Mouse (Mus musculus): Measurements from ENCODE around the gene Ugt1a10. TPM values are rescaled to one million over a fixed set of nuclear protein-coding genes. Genes with fewer than 3 reads are reported as not detected.
"Not testable (repeated sequence)": the region's sequence is repeated elsewhere in the genome, so short reads cannot be mapped to it uniquely, and the experiment has no call there.

Gene Ugt1a10
- polyA plus RNA-seq, 1 experiment from 2014 or later = not detected

DNA sequence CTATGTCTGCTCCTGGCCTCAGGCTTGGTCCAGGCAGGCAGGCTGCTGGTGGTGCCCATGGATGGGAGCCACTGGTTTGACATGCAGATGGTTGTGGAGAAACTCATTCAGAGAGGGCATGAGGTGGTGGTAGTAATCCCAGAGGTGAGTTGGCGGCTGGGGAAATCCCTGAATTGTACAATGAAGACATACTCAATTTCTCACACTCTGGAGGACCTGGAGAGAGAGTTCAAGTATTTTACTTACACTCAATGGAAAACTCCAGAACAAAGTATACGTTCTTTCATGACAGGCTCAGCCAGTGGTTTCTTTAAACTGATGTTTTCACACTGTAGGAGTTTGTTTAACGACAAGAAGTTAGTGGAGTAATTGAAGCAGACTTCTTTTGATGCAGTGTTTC, 29.9 kb upstream of the Ugt1a10 start:
- H3K4me3 ChIP-seq (replicated peaks; ENCODE audit: low read depth, low read length); ATAC-seq (ENCODE audit: low FRiP score, low TSS enrichment); H3K9ac ChIP-seq (replicated peaks; ENCODE audit: low read length); H3K27ac ChIP-seq (replicated peaks; ENCODE audit: low read depth, low read length); H3K27me3 ChIP-seq (ENCODE audit: control insufficient read depth, insufficient read depth, low read length); H3K36me3 ChIP-seq (ENCODE audit: control insufficient read depth, insufficient read depth, low read length); H3K9me3 ChIP-seq (ENCODE audit: control insufficient read depth, low read length); H3K4me2 ChIP-seq (ENCODE audit: low read length); H3K4me1 ChIP-seq (ENCODE audit: control insufficient read depth, insufficient read depth, low read length); DNase-seq: not testable (repeated sequence)
- 83% methylated on average over 3 of the region's 3 CpGs for WGBS

DNA sequence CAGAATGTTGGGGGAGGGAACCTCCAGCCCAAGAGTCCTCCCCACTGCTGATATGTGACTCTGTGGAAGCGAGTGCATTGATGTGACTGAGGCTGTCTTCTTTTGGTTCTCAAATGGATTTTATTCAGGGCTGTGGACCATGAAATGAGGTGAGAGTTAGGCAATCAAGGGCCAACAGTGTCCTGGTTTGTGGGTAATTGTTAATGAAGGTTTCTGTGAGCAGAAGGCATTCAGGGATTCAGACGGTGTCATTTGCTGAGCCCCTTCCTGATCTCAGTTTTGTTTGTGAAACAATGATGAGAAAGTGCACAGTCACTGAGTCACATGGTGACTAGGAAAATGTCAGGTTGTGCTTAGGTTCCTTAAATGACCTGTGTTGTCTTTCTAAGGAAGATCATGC, 12.1 kb upstream of the Ugt1a10 start:
- WGBS = 76% methylated on average over 1 of the region's 2 CpGs
- not testable (repeated sequence) for H3K27me3 ChIP-seq (ENCODE audit: control insufficient read depth, insufficient read depth, low read length); H3K36me3 ChIP-seq (ENCODE audit: control insufficient read depth, insufficient read depth, low read length); DNase-seq; H3K27ac ChIP-seq (replicated peaks; ENCODE audit: low read depth, low read length); H3K4me1 ChIP-seq (ENCODE audit: control insufficient read depth, insufficient read depth, low read length); H3K4me2 ChIP-seq (ENCODE audit: low read length); ATAC-seq (ENCODE audit: low FRiP score, low TSS enrichment); H3K9ac ChIP-seq (replicated peaks; ENCODE audit: low read length); H3K9me3 ChIP-seq (ENCODE audit: control insufficient read depth, low read length); H3K4me3 ChIP-seq (replicated peaks; ENCODE audit: low read depth, low read length)

DNA sequence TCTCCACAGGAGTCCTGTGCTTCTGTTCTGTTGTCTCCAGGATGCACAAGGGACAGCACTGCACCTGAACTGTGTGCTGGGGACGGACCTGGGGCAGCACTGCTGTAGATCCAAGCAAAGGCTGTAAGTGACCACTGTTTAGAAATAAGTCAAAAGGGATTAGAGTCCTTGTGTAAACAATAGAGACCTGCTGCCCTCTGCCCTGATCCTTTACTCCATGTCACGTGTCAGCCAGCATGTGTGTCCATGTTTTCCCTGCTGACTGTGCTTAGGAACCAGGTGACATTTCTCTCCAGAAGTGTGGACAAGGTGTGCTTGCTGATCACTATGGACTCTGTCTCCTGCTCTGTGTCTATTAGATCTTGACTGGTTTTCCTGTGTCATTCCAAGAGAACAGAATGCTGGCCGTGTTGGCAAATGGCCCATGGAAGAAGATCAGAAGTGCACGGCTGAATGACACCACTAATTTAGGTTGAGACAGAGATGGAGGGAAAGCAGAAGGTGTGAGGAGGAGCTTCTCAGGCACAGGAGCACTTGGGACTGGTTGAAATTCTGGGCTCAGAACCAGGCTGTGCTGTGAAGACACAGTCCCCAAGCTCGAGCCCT, 10.3 kb upstream of the Ugt1a10 start:
- H3K4me2 ChIP-seq (ENCODE audit: low read length); H3K4me3 ChIP-seq (replicated peaks; ENCODE audit: low read depth, low read length); DNase-seq; H3K9ac ChIP-seq (replicated peaks; ENCODE audit: low read length); H3K36me3 ChIP-seq (ENCODE audit: control insufficient read depth, insufficient read depth, low read length); H3K9me3 ChIP-seq (ENCODE audit: control insufficient read depth, low read length); H3K27ac ChIP-seq (replicated peaks; ENCODE audit: low read depth, low read length); H3K27me3 ChIP-seq (ENCODE audit: control insufficient read depth, insufficient read depth, low read length); H3K4me1 ChIP-seq (ENCODE audit: control insufficient read depth, insufficient read depth, low read length); ATAC-seq (ENCODE audit: low FRiP score, low TSS enrichment): not testable (repeated sequence)
- 77% methylated on average over 3 of the region's 5 CpGs for WGBS

DNA sequence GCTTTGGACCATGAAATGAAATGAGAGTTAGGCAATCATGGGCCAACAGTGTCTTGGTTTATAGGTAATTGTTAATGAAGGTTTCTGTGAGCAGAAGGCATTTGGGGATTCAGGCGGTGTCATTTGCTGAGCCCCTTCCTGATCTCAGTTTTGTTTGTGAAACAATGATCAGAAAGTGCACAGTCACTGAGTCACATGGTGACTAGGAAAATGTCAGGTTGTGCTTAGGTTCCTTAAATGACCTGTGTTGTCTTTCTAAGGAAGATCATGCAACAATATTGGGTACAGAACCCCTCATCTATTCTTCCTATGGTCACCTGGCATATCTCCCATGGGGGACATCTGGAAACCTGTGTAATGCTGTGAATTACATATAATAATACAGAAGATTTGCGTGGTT, 7.8 kb upstream of the Ugt1a10 start:
- H3K36me3 ChIP-seq (ENCODE audit: control insufficient read depth, insufficient read depth, low read length); H3K27me3 ChIP-seq (ENCODE audit: control insufficient read depth, insufficient read depth, low read length); ATAC-seq (ENCODE audit: low FRiP score, low TSS enrichment); H3K4me3 ChIP-seq (replicated peaks; ENCODE audit: low read depth, low read length); H3K9me3 ChIP-seq (ENCODE audit: control insufficient read depth, low read length); H3K27ac ChIP-seq (replicated peaks; ENCODE audit: low read depth, low read length); H3K9ac ChIP-seq (replicated peaks; ENCODE audit: low read length); DNase-seq; H3K4me1 ChIP-seq (ENCODE audit: control insufficient read depth, insufficient read depth, low read length); H3K4me2 ChIP-seq (ENCODE audit: low read length): not testable (repeated sequence)
- 83% methylated on average over 2 of the region's 2 CpGs for WGBS

DNA sequence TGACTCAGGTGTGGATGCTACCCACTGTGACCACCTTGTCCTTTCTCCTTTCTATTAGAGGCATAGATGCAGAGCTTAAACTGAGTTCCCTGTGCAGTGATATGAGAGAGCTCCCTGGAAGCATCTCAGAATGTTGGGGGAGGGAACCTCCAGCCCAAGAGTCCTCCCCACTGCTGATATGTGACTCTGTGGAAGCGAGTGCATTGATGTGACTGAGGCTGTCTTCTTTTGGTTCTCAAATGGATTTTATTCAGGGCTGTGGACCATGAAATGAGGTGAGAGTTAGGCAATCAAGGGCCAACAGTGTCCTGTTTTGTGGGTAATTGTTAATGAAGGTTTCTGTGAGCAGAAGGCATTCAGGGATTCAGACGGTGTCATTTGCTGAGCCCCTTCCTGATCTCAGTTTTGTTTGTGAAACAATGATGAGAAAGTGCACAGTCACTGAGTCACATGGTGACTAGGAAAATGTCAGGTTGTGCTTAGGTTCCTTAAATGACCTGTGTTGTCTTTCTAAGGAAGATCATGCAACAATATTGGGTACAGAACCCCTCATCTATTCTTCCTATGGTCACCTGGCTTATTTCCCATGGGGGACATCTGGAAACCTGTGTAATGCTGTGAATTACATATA, 11.4 kb downstream of the Ugt1a10 start:
- ATAC-seq (ENCODE audit: low FRiP score, low TSS enrichment); H3K9me3 ChIP-seq (ENCODE audit: control insufficient read depth, low read length); DNase-seq; H3K4me3 ChIP-seq (replicated peaks; ENCODE audit: low read depth, low read length); H3K4me1 ChIP-seq (ENCODE audit: control insufficient read depth, insufficient read depth, low read length); H3K27me3 ChIP-seq (ENCODE audit: control insufficient read depth, insufficient read depth, low read length); H3K27ac ChIP-seq (replicated peaks; ENCODE audit: low read depth, low read length); H3K4me2 ChIP-seq (ENCODE audit: low read length); H3K9ac ChIP-seq (replicated peaks; ENCODE audit: low read length); H3K36me3 ChIP-seq (ENCODE audit: control insufficient read depth, insufficient read depth, low read length): not testable (repeated sequence)
- WGBS = 63% methylated on average over 1 of the region's 2 CpGs

DNA sequence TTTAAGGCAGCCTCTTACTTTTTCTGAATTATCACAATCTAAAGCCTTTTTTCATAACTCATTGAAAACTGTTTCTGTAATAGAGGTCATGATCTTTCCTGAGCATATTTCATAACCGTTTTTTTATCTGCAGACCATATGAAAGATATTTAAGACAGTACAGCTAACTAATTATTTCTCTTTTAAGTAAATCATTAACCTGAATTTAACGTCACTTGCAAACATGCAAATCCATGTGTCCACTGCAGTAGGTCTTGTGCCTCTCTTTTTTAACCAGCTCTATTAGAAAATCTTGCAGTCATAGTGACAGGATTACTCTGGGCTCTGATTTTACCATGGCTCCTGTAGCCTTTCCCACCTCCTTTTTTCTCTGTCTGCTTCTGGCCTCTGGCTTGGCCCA, 15.3 kb downstream of the Ugt1a10 start, which contains the start of gene Ugt1a9:
Gene Ugt1a9 (plus strand): TSS at position 306 of the 400 bp plus-strand sequence.
- DNase-seq (no peak), ATAC-seq (ENCODE audit: low FRiP score, low TSS enrichment) (no peak)
- no peaks in the 10 kb centered on the region for H3K4me1 ChIP-seq (ENCODE audit: control insufficient read depth, insufficient read depth, low read length)
- H3K4me3 ChIP-seq (replicated peaks; ENCODE audit: low read depth, low read length) = no peak within 1 kb of the TSS
- H3K9me3 ChIP-seq (ENCODE audit: control insufficient read depth, low read length) = no peaks in the 10 kb centered on the region
- 82% methylated on average over 2 of the region's 2 CpGs for WGBS
- no peak within 1 kb of the TSS for H3K4me2 ChIP-seq (ENCODE audit: low read length)
- H3K9ac ChIP-seq (replicated peaks; ENCODE audit: low read length) = no peak within 1 kb of the TSS
- H3K27ac ChIP-seq (replicated peaks; ENCODE audit: low read depth, low read length) = no peak within 1 kb of the TSS
- no peaks in the 10 kb centered on the region for H3K36me3 ChIP-seq (ENCODE audit: control insufficient read depth, insufficient read depth, low read length)
- H3K27me3 ChIP-seq (ENCODE audit: control insufficient read depth, insufficient read depth, low read length) = no peaks in the 10 kb centered on the region

DNA sequence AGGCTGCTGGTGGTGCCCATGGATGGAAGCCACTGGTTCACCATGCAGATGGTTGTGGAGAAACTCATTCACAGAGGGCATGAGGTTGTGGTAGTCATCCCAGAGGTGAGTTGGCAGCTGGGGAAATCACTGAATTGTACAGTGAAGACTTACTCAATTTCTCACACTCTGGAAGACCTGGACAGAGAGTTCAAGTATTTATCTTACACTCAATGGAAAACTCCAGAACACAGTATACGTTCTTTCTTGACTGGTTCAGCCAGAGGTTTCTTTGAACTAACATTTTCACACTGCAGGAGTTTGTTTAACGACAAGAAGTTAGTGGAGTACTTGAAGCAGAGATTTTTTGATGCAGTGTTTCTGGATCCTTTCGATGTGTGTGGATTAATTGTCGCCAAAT, 15.7 kb downstream of the Ugt1a10 start:
- DNase-seq = no peak
- Histone ChIP-seq H3K4me3 (replicated peaks; ENCODE audit: low read depth, low read length) (no peak overlapping the region), H3K9ac (replicated peaks; ENCODE audit: low read length) (no peak overlapping the region), H3K4me2 (ENCODE audit: low read length) (no peak overlapping the region), H3K27ac (replicated peaks; ENCODE audit: low read depth, low read length) (no peak overlapping the region), H3K36me3 (ENCODE audit: control insufficient read depth, insufficient read depth, low read length) (no peaks in the 10 kb centered on the region), H3K4me1 (ENCODE audit: control insufficient read depth, insufficient read depth, low read length) (no peaks in the 10 kb centered on the region), H3K9me3 (ENCODE audit: control insufficient read depth, low read length) (no peaks in the 10 kb centered on the region), H3K27me3 (ENCODE audit: control insufficient read depth, insufficient read depth, low read length) (no peaks in the 10 kb centered on the region)
- no peak for ATAC-seq (ENCODE audit: low FRiP score, low TSS enrichment)
- 87% methylated on average over 4 of the region's 4 CpGs for WGBS

DNA sequence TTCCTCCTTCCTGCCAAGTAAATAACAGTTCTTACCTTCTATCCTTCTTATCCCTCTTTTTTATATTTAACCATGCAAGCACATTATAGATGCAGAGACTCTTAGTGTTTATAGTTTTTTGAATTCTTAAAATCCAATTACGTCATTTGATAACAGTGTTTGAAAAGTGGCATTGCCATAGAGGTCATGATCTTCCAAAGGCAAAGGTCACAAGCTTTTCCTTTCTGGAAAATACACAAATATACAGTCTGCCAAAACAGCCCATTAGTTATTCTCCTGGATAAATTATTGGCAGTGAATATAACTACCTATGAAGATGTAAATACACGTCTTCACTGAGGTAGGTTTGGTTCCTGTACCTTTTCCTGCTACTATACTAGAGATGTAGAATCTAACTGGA, 19.3 kb downstream of the Ugt1a10 start:
- Histone ChIP-seq H3K4me2 (ENCODE audit: low read length) (no peak overlapping the region), H3K4me1 (ENCODE audit: control insufficient read depth, insufficient read depth, low read length) (no peaks in the 10 kb centered on the region), H3K27ac (replicated peaks; ENCODE audit: low read depth, low read length) (no peak overlapping the region), H3K27me3 (ENCODE audit: control insufficient read depth, insufficient read depth, low read length) (no peaks in the 10 kb centered on the region), H3K9me3 (ENCODE audit: control insufficient read depth, low read length) (no peaks in the 10 kb centered on the region), H3K9ac (replicated peaks; ENCODE audit: low read length) (no peak overlapping the region), H3K4me3 (replicated peaks; ENCODE audit: low read depth, low read length) (no peak overlapping the region), H3K36me3 (ENCODE audit: control insufficient read depth, insufficient read depth, low read length) (no peaks in the 10 kb centered on the region)
- DNase-seq (no peak), ATAC-seq (ENCODE audit: low FRiP score, low TSS enrichment) (no peak)
- 91% methylated on average over 2 of the region's 2 CpGs for WGBS

DNA sequence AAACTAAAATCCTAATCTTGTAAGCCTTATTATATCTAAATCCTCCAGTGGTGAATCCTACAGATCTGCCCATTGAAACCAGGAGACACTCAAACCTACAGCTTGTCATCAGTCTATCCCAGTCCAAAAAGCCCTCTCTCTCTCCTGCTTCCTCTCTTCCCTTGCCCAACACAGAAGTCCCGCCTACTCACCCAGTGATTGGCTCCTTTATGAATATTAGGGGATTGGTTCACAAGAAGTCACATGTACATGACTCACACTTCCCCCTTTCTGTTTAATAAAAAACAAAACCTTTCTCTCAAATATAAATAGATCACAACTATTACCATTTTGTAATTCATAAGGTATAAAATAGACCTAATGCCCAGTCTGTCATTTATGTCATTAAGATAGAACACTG, 21.9 kb downstream of the Ugt1a10 start:
- Histone ChIP-seq H3K9ac (replicated peaks; ENCODE audit: low read length) (no peak overlapping the region), H3K4me1 (ENCODE audit: control insufficient read depth, insufficient read depth, low read length) (no peaks in the 10 kb centered on the region), H3K4me2 (ENCODE audit: low read length) (no peak overlapping the region), H3K36me3 (ENCODE audit: control insufficient read depth, insufficient read depth, low read length) (no peaks in the 10 kb centered on the region), H3K27ac (replicated peaks; ENCODE audit: low read depth, low read length) (no peak overlapping the region), H3K4me3 (replicated peaks; ENCODE audit: low read depth, low read length) (no peak overlapping the region), H3K9me3 (ENCODE audit: control insufficient read depth, low read length) (no peaks in the 10 kb centered on the region), H3K27me3 (ENCODE audit: control insufficient read depth, insufficient read depth, low read length) (no peaks in the 10 kb centered on the region)
- DNase-seq (no peak), ATAC-seq (ENCODE audit: low FRiP score, low TSS enrichment) (no peak)
- 96% methylated on average over 1 of the region's 1 CpGs for WGBS

Data from midbrain, embryonic 14.5 days (tissue).